Mouse (Mus musculus) liver, embryonic 12.5 days (tissue): ENCODE measurements around the gene Cdk19. TPM values are rescaled to one million over a fixed set of nuclear protein-coding genes. Genes with fewer than 3 reads are reported as not detected.
"Not testable (repeated sequence)": the region's sequence is repeated elsewhere in the genome, so short reads cannot be mapped to it uniquely, and the experiment has no call there.

Experiments used
- ATAC-seq: fragments of 200-750 bp; cut with Nextera tagmentation; 2 replicates; pipeline ENCODE4 v1.8.0; 2017; ENCODE audit warnings: moderate number of reproducible peaks, mild to moderate bottlenecking, moderate library complexity
- H3K27ac ChIP-seq: fragments of 300-500 bp; sonication (generic); 2 replicates; pipeline ENCODE4 v1.5.1; 2016; ENCODE audit warnings: mild to moderate bottlenecking
- H3K27me3 ChIP-seq: fragments of 300-500 bp; sonication (generic); replicated peaks from 2 replicates; pipeline ENCODE4 v1.6.1; 2016; ENCODE audit warnings: mild to moderate bottlenecking, moderate library complexity
- H3K36me3 ChIP-seq: fragments of 300-500 bp; sonication (generic); 2 replicates; pipeline ENCODE4 v1.6.1; 2016; ENCODE audit warnings: mild to moderate bottlenecking, moderate library complexity
- H3K4me1 ChIP-seq: fragments of 300-500 bp; sonication (generic); 2 replicates; pipeline ENCODE4 v1.6.1; 2016
- H3K4me2 ChIP-seq: fragments of 300-500 bp; sonication (generic); 2 replicates; pipeline ENCODE4 v1.6.1; 2016; ENCODE audit warnings: mild to moderate bottlenecking, moderate library complexity
- H3K4me3 ChIP-seq: fragments of 300-500 bp; sonication (generic); 2 replicates; pipeline ENCODE4 v1.5.1; 2016; ENCODE audit warnings: mild to moderate bottlenecking, moderate library complexity
- H3K9ac ChIP-seq: fragments of 300-500 bp; sonication (generic); 2 replicates; pipeline ENCODE4 v1.6.1; 2016; ENCODE audit warnings: mild to moderate bottlenecking, moderate library complexity
- H3K9me3 ChIP-seq: fragments of 300-500 bp; sonication (generic); replicated peaks from 2 replicates; pipeline ENCODE4 v1.6.1; 2016; ENCODE audit warnings: mild to moderate bottlenecking, moderate library complexity
- WGBS: fragments of 180-500 bp; shearing (Covaris S2); methylation state at CpG from one replicate; pipeline ENCODE4 v1.1.7; 2016; ENCODE audit not compliant: insufficient replicate concordance; 5-methylcytosine and 5-hydroxymethylcytosine counted together
- polyA plus RNA-seq: library from polyadenylated mRNA; unstranded; fragments of >200 nt; fragmentation: Nextera tagmentation; extraction: Ambion mirVana; gene quantifications from 2 replicates; pipeline ENCODE4 v1.2.1, GENCODE M21; 2016

Cdk19 gene
- 4.4 and 4.8 TPM in 2 replicates for polyA plus RNA-seq

DNA sequence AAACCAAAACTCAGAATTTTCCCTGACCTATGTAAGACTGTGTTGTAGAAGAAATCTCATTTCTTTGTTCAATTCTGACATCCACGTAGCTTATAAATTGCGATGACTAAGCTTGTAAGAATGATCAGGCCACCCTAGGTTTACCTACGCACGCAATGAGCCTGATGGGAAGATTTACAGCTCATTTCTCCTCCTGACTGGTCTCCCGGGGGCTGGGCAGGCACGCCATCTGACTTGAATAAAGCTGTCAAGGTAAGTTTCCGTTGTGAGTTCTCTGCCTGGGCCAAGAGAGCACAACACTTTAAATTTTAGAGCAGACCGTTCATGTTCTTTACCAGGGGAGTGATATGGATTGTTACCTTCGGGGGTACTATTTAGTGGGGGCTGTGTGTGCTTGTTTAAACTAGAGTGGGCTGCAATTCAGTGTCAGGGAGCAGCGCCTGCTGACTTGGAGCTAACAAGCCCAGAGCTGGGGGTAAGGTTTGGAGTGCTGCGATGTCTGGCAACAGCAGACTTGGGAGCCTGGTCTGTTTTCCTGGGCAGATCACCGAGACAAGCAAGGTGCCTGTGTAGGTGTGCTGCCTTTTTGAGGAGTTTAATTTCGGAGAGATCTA, at the start of gene Cdk19:
Gene Cdk19 (plus strand): TSS at position 214 of the 614 bp plus-strand sequence.
- H3K4me1 ChIP-seq = peaks cover 7% of the 10 kb centered on the region; the same call in 1 of the 2 replicates
- no peak for ATAC-seq
- WGBS = 58% methylated on average over 13 of the region's 13 CpGs
- H3K9me3 ChIP-seq = no peaks in the 10 kb centered on the region
- H3K4me2 ChIP-seq = no peak within 1 kb of the TSS
- no peak within 1 kb of the TSS for H3K27ac ChIP-seq
- no peaks in the 10 kb centered on the region; the same call in 1 of the 2 replicates for H3K27me3 ChIP-seq
- no peak within 1 kb of the TSS for H3K9ac ChIP-seq
- H3K4me3 ChIP-seq = no peak within 1 kb of the TSS
- H3K36me3 ChIP-seq = no peaks in the 10 kb centered on the region

DNA sequence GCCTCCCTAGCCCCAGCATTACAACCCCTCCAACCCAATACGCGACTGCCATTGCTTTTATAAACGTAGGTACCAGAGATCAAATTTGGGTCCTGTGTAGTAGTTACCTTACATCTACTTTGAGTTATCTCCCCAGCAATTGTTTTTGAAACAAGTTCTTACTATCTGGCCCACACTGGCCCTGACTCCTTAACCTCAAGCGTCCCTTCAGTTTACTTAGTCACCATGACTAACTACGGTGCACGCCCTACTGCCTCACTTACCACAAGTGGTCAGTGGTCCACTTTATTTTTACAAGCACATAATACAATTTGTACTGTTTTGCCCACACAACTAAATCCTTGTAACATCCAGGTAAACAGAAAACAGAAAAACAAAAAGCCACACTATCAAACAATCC, 46.7 kb upstream of the Cdk19 start:
- Histone ChIP-seq H3K4me3 (no peak overlapping the region), H3K9me3 (no peaks in the 10 kb centered on the region), H3K27ac (0 out of 2 replicates have a peak overlapping the region, but pooled peaks have one; percentile 22), H3K36me3 (peaks cover 81% of the 10 kb centered on the region), H3K4me2 (no peak overlapping the region), H3K9ac (no peak overlapping the region), H3K27me3 (no peaks in the 10 kb centered on the region), H3K4me1 (peaks cover 49% of the 10 kb centered on the region)
- ATAC-seq = peak; percentile 64
- 82% methylated on average over 6 of the region's 6 CpGs for WGBS

DNA sequence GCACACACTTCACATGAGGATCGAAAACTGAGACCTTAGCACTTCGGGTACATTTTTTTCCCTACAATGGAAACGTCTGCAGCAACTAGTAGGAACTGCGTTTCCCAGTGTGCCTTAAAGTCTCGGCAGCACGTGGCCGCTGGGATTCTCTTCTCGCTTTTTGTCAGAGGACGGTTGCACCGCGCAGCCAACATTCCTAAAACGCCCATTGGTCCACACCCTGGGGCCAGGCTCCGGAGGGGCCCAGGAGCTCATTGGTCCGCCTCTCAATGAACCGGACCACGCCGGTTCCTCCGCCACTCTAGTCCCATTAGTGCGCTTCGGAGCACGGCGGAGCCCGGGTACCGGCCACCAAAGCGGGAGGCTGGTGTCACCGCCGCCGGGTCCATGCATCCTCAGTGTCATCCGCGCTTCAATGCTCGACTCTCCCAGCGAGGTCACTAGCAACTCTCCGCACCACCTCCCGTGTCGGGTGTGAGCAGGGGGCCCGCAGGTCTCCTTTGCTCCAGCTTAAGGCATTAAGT, 38.7 kb upstream of the Cdk19 start:
- Histone ChIP-seq H3K9ac (peak overlapping the region; percentile 99), H3K4me1 (peaks cover 50% of the 10 kb centered on the region), H3K36me3 (peaks cover 33% of the 10 kb centered on the region), H3K9me3 (no peaks in the 10 kb centered on the region), H3K4me3 (peak overlapping the region; percentile 91), H3K4me2 (peak overlapping the region; percentile 93), H3K27me3 (no peaks in the 10 kb centered on the region), H3K27ac (peak overlapping the region; percentile 96)
- WGBS = 1% methylated on average over 36 of the region's 36 CpGs
- peak; percentile 84 for ATAC-seq

DNA sequence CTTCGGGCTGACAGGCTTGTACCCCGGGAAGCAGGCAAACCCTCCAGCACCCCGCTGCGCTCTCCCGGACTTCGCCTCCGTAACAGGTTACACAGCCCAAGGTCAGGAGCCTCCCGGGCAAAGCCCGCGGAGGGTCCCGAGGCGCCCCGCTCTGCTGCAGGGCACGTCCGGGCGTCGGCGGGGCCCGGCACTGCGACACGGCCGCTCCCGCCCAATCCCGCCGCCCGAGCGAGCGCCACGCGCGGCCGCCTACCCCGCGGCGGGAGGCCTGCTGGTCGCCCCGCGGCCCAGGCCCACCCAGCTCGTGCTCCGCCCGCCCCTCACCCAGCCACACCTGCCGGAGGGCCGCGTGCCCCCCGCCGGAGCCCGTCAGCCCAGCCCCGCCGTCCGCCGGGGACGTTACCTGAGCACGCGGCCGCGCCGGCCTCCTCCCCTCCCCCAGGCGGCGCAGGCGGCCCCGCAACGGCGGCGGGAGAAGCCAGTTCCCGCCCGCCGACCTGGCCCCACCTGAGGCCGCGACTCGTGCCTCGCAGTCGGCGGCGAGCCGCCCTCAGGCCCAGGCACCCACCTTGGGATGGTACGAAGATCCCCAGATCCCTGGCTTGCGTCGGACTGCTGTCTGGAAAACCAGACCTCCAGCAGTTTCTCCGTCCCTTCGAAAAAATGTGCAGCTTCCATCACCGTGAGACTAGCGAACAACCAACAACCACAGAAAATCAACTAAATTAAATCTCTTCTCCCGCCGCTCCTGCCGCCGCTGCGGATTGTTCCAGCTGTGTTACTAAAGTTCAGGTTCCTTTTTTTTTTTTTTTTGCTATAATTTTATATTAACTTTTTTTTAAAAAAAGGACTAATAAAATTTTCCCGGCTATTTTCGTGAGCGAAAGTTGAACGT, 37.9 kb upstream of the Cdk19 start:
- ATAC-seq = peak; percentile 41
- WGBS = under 1% methylated on average over 79 of the region's 91 CpGs
- peak overlapping the region; percentile 96 for H3K27ac ChIP-seq
- not testable (repeated sequence) for H3K9me3 ChIP-seq, H3K27me3 ChIP-seq
- peak overlapping the region; percentile 99 for H3K9ac ChIP-seq
- peaks cover 43% of the 10 kb centered on the region for H3K4me1 ChIP-seq
- H3K4me3 ChIP-seq = peak overlapping the region; percentile 91
- peaks cover 26% of the 10 kb centered on the region for H3K36me3 ChIP-seq
- H3K4me2 ChIP-seq = peak overlapping the region; percentile 93

DNA sequence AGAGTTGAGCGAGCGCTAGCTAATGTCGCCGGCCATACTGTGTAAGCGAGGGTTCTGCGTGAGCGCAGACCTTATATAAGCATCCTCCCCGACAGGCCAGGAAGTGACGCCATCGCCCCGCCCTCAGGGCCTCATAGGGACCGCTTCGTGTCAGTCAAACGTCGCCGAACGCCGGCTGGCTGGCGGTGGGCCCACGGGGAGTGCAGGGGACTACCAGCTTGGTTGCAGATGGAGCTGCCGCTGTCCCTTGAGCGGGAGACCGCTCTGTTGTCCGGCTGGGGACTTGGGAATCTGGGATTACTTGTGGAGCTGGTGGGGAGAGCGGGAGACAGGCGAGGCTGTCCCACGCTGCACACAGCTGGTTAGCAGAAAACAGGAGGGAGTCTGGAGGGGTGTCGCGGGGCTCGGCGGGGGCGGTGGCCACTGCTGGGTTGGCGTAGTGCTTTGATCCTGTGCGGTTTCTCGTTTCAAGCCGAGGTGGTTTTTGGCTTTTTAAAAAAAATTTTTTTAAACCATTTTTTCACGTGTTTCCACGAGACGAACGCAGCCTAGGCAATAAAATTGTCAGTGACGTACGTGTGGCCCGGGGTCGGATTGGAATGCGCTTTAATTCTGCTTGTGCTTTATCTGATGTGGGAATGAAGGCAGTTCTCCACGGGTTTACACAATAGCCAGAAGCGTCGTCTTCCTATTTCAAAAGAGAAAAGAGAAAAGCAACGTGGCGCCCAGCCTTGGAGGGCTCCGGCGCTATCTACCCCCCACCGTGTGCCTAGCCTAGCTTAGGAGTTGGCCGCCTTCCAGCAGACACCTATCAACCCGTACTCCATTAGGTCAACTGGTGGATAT, 37.0 kb upstream of the Cdk19 start, which contains the start of gene Amd1:
Gene Amd1 (minus strand): TSS at position 47 of the 846 bp plus-strand sequence.
- WGBS = under 1% methylated on average over 55 of the region's 55 CpGs
- peaks cover 22% of the 10 kb centered on the region for H3K36me3 ChIP-seq
- ATAC-seq = peak; percentile 91

DNA sequence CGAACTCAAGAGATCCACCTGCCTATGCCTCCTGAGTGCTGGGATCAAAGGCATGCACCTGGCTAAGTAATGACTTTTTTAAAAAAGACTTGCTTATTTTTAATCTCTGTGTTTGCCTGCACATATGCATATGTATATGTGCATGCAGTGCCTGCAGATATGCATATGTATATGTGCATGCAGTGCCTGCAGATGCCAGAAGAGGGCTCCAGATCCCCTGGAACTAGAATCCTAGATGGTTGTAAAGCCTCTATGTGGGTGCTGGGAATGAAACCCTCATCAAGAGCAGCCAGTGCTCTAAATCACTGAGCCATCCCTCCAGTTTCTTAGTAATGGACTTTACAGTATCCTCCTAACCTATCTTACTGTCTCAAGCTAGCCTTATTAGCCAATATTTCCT, 33.4 kb upstream of the Cdk19 start:
- H3K4me3 ChIP-seq = no peak overlapping the region
- H3K36me3 ChIP-seq = no peaks in the 10 kb centered on the region
- H3K27ac ChIP-seq = no peak overlapping the region
- ATAC-seq = no peak
- peaks cover 11% of the 10 kb centered on the region for H3K9me3 ChIP-seq
- H3K9ac ChIP-seq = no peak overlapping the region
- 84% methylated on average over 1 of the region's 1 CpGs for WGBS
- no peaks in the 10 kb centered on the region for H3K27me3 ChIP-seq
- H3K4me1 ChIP-seq = peaks cover 19% of the 10 kb centered on the region
- no peak overlapping the region for H3K4me2 ChIP-seq

More for the DNA sequence above, 37.0 kb upstream of the Cdk19 start, which contains the start of gene Amd1:
- Histone ChIP-seq H3K4me3 (peak within 1 kb of the TSS; percentile 91), H3K9me3 (peaks cover 11% of the 10 kb centered on the region), H3K9ac (peak within 1 kb of the TSS; percentile 99), H3K4me1 (peaks cover 34% of the 10 kb centered on the region), H3K27me3 (no peaks in the 10 kb centered on the region), H3K27ac (peak within 1 kb of the TSS; percentile 96), H3K4me2 (peak within 1 kb of the TSS; percentile 93)

DNA sequence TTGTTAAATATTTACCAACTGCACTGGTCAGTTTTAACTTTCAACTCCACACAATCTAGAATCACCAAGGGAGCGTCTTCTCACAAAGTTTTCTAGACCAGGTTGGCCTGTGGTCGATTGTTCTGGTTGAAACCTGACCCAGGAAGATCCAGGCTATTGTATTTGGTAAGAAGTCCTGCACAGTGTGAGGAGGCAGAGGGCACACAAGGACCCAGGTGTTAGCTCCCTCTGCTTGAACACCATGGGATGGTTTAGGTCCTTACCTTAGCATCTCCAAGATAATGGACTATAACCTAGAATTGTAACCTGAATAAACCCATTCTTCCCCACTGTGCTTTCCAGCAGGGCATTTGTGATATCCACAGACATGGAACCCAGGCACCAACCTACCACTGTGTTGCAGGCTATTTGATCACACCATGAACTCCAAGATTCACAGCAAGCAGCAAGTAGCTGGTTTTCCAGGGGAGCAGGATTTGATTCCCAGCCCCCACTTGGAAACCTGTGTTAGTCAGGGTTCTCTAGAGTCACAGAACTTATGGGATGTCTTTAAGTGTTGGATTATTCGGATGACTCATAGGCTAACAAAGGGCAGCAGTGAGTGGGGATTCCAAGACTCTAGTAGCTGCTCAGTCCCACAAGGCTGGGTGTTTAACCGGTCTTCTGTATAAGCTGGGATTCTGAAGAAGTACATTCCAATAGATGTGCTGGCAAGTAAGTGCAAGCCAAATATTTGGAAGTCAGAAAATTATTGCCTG, 31.4 kb upstream of the Cdk19 start:
- Histone ChIP-seq H3K27me3 (no peaks in the 10 kb centered on the region), H3K27ac (no peak overlapping the region), H3K4me3 (no peak overlapping the region), H3K4me2 (no peak overlapping the region), H3K9me3 (peaks cover 11% of the 10 kb centered on the region), H3K4me1 (peaks cover 19% of the 10 kb centered on the region), H3K9ac (no peak overlapping the region), H3K36me3 (no peaks in the 10 kb centered on the region)
- no peak for ATAC-seq
- WGBS = 65% methylated on average over 4 of the region's 4 CpGs

DNA sequence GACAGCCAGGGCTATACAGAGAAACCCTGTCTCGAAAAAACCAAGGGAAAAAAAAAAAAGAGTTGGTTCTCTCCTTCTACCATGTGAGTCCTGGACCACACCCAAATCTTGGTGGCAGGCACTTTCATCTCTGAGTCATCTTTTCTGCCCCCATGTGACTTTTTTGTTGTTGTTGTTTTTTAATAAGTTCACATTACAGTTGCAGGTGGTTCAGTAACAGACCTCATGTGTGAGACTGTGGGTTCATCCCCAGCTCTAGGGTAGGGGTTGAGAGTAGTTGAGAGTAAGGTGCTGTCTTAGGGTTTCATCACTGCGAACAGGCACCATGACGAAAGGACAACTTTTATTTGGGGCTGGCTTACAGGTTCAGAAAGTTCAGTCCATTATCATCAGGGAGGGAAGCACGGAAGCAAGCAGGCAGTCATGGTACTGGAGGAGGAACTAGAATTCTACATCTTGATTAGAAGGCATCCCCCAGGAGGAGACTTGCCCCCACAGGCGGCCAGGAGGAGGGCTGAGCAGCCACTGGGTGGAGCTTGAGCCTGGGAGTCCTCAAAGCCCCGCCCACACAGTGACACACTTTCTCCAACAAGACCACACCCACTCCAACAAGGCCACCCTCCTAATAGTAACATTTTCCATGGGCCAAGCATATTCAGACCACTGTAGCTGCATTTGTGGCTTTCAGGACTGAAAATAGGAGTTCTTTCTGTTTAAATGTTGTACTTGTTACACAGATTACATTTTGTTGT, 29.3 kb upstream of the Cdk19 start:
- Histone ChIP-seq H3K27ac (peak overlapping the region; percentile 76), H3K9ac (peak overlapping the region; percentile 37)
- WGBS = 23% methylated on average over 6 of the region's 6 CpGs

DNA sequence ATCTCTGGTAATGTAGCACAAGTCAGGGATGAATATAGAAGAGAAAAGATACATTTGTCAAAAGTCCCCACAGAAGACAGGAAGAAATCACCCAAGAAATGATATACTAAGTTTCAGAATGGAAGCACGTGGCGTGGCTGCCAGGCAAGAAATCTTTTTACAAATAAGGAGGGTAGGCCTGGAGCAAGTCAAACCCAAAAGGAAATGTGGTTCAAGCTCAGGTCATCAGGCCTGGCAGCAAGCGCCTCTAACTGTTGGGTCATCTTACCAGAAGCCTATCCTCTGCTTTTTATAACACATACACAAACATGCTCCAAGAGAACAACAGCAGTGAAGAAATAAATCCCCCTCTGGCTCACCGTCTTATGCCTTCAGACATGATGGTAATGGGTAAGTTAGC, 26.6 kb upstream of the Cdk19 start:
- H3K9ac ChIP-seq = no peak overlapping the region
- H3K27me3 ChIP-seq = no peaks in the 10 kb centered on the region
- H3K4me3 ChIP-seq = no peak overlapping the region
- H3K4me2 ChIP-seq = no peak overlapping the region
- no peak for ATAC-seq
- 69% methylated on average over 4 of the region's 4 CpGs for WGBS
- no peak overlapping the region for H3K27ac ChIP-seq
- no peaks in the 10 kb centered on the region for H3K9me3 ChIP-seq
- H3K36me3 ChIP-seq = no peaks in the 10 kb centered on the region
- peaks cover 15% of the 10 kb centered on the region for H3K4me1 ChIP-seq

More for the DNA sequence above, 29.3 kb upstream of the Cdk19 start:
- Histone ChIP-seq H3K9me3 (peaks cover 11% of the 10 kb centered on the region), H3K4me1 (peaks cover 15% of the 10 kb centered on the region), H3K4me3 (peak overlapping the region; percentile 34), H3K36me3 (no peaks in the 10 kb centered on the region), H3K4me2 (peak overlapping the region; percentile 66), H3K27me3 (no peaks in the 10 kb centered on the region)
- peak; percentile 89 for ATAC-seq

DNA sequence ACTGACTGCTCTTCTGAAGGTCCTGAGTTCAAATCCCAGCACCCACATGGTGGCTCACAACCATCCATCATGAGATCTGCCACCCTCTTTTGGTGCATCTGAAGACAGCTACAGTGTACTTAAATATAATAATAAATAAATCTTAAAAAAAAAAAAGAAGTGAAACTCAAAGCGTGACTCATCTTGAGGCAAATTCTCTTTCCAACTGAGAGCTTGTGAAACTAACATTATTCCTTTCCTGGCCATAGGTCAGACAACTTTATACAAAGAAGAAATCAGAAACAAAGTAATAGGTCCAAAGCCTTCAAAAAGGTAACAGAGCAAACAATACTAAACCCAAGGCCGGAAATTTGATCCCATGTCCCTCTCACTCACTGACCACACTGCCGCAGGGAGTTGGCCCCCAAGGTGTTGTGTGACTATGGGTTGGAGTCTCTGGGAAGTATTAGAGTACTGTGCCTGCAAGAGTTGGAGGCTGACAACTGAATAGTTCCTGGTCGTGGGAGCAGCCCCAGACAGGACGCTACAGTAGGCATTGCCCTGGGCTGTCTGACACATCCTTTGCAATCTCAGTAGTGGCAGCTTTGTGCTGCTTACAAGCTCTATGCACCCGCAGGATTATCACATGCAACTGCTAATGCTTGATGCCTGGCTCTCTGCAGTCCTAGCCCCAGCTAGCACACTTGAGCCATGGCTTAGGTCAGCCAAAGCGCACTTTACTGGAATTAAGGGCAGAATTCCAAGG, 22.4 kb upstream of the Cdk19 start:
- Histone ChIP-seq H3K9ac (no peak overlapping the region), H3K36me3 (no peaks in the 10 kb centered on the region), H3K9me3 (no peaks in the 10 kb centered on the region), H3K4me3 (no peak overlapping the region), H3K27me3 (no peaks in the 10 kb centered on the region), H3K4me1 (no peaks in the 10 kb centered on the region), H3K4me2 (no peak overlapping the region), H3K27ac (no peak overlapping the region)
- WGBS = 60% methylated on average over 7 of the region's 7 CpGs
- ATAC-seq = no peak
